Mouse (Mus musculus) heart, embryonic 15.5 days (tissue): ENCODE results near the gene Cdc73. TPM values are rescaled to one million over a fixed set of nuclear protein-coding genes. Genes with fewer than 3 reads are reported as not detected.

Source experiments
- ATAC-seq: fragments of 200-750 bp; cut with Nextera tagmentation; replicated peaks from 2 replicates; pipeline ENCODE4 v1.8.0; 2017; ENCODE audit warnings: low read depth, moderate TSS enrichment; ENCODE audit not compliant: insufficient number of reproducible peaks, insufficient read depth, low FRiP score
- H3K27ac ChIP-seq: fragments of 300-500 bp; sonication (generic); 2 replicates; pipeline ENCODE4 v1.5.1; 2015; ENCODE audit warnings: mild to moderate bottlenecking, inconsistent platforms
- H3K27me3 ChIP-seq: fragments of 300-500 bp; sonication (generic); 2 replicates; pipeline ENCODE4 v1.6.1; 2015; ENCODE audit warnings: inconsistent platforms
- H3K36me3 ChIP-seq: fragments of 300-500 bp; sonication (generic); 2 replicates; pipeline ENCODE4 v1.6.1; 2015; ENCODE audit warnings: mild to moderate bottlenecking, inconsistent platforms
- H3K4me1 ChIP-seq: fragments of 300-500 bp; sonication (generic); replicated peaks from 2 replicates; pipeline ENCODE4 v1.6.1; 2015; ENCODE audit warnings: inconsistent platforms
- H3K4me2 ChIP-seq: fragments of 300-500 bp; sonication (generic); 2 replicates; pipeline ENCODE4 v1.6.1; 2015; ENCODE audit warnings: inconsistent platforms, mild to moderate bottlenecking, moderate library complexity
- H3K4me3 ChIP-seq: fragments of 300-500 bp; sonication (generic); 2 replicates; pipeline ENCODE4 v1.5.1; 2015; ENCODE audit warnings: mild to moderate bottlenecking, inconsistent platforms
- H3K9ac ChIP-seq: fragments of 300-500 bp; sonication (generic); 2 replicates; pipeline ENCODE4 v1.6.1; 2015; ENCODE audit warnings: mild to moderate bottlenecking, inconsistent platforms
- H3K9me3 ChIP-seq: fragments of 300-500 bp; sonication (generic); replicated peaks from 2 replicates; pipeline ENCODE4 v1.6.1; 2016; ENCODE audit warnings: inconsistent platforms
- WGBS: fragments of 180-500 bp; shearing (Covaris S2); methylation state at CpG from one replicate; pipeline ENCODE4 v1.1.7; 2015; ENCODE audit warnings: mixed read lengths; 5-methylcytosine and 5-hydroxymethylcytosine counted together
- polyA plus RNA-seq: library from polyadenylated mRNA; unstranded; fragments of >200 nt; fragmentation: Nextera tagmentation; extraction: Ambion mirVana; gene quantifications from 2 replicates; pipeline ENCODE4 v1.2.1, GENCODE M21; 2015

Cdc73 gene
- 17.6 and 19.8 TPM in 2 replicates for polyA plus RNA-seq

DNA sequence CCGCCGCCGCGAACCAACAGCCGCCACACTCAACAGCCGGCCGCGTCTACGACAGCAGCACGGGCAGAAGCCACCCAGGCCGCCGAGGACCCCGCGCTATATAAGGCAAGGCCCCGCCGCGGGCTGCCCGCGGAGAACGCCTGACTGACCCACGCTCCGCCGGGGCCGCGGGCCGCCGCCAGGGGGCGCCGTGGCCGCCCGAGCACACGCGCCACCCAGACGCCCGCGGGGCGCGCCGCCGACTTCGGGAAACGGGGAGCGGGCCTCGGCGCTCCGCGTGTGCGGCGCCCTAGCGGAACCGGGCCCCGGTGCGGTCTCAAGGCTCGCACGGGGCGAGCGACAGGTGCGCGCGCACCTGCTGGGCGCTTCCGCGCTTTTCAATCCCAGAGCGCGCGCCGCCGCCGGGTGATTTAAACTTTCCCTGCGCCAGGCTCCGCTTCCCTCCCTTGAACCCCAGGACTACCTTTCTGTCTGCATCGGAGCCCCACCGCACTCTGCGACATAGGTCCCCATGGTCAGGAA is at the start of gene Cdc73:
TSS of gene Cdc73 (minus strand) at position 153 of the 522 bp plus-strand sequence.
- peak within 1 kb of the TSS; percentile 84 for H3K9ac ChIP-seq
- H3K27ac ChIP-seq, result peak within 1 kb of the TSS; percentile 91
- peak within 1 kb of the TSS; percentile 76 for H3K4me3 ChIP-seq
- no peaks in the 10 kb centered on the region for H3K9me3 ChIP-seq
- peaks cover 5% of the 10 kb centered on the region; the same call in 1 of the 2 replicates for H3K36me3 ChIP-seq
- peaks cover 7% of the 10 kb centered on the region; the same call in 1 of the 2 replicates for H3K4me1 ChIP-seq
- peak within 1 kb of the TSS; percentile 76 for H3K4me2 ChIP-seq
- no peaks in the 10 kb centered on the region for H3K27me3 ChIP-seq
- under 1% methylated on average over 65 of the region's 74 CpGs for WGBS
- ATAC-seq, result peak; percentile 99

DNA sequence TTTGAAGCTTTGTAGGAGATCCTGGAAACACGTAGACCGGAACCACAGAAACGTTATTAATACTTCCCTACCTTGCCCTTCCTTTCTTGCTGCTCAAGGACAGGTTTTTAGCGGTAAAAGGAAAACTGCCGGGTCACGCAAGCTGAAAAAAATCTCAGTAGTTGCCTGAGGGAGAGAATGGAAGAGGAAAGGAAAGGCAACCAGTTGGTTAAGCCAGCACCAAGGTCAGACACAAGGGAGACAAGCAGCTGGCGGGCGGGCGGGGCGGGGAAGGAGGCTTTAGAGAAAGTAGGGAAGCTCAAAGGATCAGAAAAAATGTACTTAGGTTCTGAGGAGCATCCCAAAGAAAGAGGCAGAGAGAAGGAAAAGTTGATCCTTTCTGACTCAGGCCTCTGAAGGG is 43.2 kb upstream of the Cdc73 start:
- WGBS, result 85% methylated on average over 10 of the region's 10 CpGs
- Histone ChIP-seq H3K36me3 (peaks cover 35% of the 10 kb centered on the region), H3K4me1 (no peaks in the 10 kb centered on the region)

DNA sequence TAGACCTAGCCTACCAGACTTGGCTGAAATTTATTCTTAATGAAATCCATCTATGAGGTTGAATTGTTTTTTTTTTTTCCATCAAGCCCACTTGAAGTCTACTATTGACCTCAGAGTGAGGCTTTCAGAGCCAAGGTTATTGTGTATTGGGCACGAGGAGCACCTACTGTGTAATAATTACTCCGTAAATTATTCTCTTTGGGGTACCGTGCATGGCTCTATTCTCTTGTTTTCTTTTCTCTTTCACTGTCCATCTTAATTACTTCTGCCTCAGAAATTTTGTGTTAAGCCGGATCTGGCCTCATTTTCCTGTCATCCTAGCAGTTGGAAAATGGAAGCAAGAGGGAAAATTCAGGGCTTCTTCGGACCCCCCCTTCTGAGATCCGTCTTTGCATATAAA is 39.5 kb upstream of the Cdc73 start:
- H3K4me2 ChIP-seq, result no peak overlapping the region
- H3K4me1 ChIP-seq, result peaks cover 3% of the 10 kb centered on the region; the same call in 1 of the 2 replicates
- H3K27ac ChIP-seq, result no peak overlapping the region
- no peak for ATAC-seq
- no peaks in the 10 kb centered on the region for H3K27me3 ChIP-seq
- WGBS, result 90% methylated on average over 6 of the region's 6 CpGs
- no peak overlapping the region for H3K4me3 ChIP-seq
- no peaks in the 10 kb centered on the region for H3K9me3 ChIP-seq
- peaks cover 27% of the 10 kb centered on the region for H3K36me3 ChIP-seq
- H3K9ac ChIP-seq, result no peak overlapping the region

More for the DNA sequence above, 43.2 kb upstream of the Cdc73 start:
- no peak overlapping the region for H3K4me3 ChIP-seq
- H3K9ac ChIP-seq, result no peak overlapping the region
- H3K27me3 ChIP-seq, result no peaks in the 10 kb centered on the region
- no peak for ATAC-seq
- H3K27ac ChIP-seq, result no peak overlapping the region
- H3K9me3 ChIP-seq, result no peaks in the 10 kb centered on the region
- no peak overlapping the region for H3K4me2 ChIP-seq

DNA sequence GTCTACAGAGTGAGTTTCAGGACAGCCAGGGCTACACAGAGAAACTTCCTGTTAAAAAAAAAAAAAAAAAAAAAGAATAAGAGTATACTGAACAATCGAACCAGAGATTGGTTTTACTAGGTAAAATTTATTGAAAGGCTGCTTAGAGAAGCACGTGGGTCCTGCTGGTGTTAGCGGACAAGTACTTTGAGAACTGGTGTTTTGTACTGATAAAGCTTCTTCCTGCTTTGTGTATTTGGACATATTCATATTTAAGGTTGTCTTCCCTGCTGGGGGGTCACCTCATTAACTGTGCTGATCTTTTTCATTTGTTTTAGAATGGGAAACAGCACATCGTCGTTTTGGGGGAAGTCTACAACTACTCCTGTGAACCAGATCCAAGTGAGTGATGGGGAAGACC is 38.6 kb upstream of the Cdc73 start:
- peaks cover 3% of the 10 kb centered on the region; the same call in 1 of the 2 replicates for H3K4me1 ChIP-seq
- peaks cover 25% of the 10 kb centered on the region for H3K36me3 ChIP-seq
- H3K4me3 ChIP-seq, result no peak overlapping the region
- H3K27me3 ChIP-seq, result no peaks in the 10 kb centered on the region
- no peak overlapping the region for H3K9ac ChIP-seq
- ATAC-seq, result no peak
- no peak overlapping the region for H3K27ac ChIP-seq
- WGBS, result 86% methylated on average over 5 of the region's 5 CpGs
- no peaks in the 10 kb centered on the region for H3K9me3 ChIP-seq
- H3K4me2 ChIP-seq, result no peak overlapping the region

DNA sequence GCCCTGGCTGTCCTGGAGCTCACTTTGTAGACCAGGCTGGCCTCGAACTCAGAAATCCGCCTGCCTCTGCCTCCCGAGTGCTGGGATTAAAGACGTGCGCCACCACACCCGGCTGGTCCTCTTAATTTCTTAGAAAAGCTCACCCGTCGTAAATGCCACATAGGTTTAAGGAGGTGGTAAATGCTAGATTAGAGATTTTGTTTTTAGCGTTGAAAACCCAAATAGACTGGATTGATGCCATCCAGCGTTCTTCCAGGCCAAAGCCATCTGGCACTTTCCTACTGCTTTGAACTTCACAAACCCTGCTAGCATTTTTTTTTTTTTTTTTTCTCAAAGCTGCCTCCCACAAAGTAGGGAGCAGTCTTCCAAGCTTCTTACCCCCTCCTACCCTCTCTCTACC is 37.9 kb upstream of the Cdc73 start:
- Histone ChIP-seq H3K27ac (no peak overlapping the region), H3K4me2 (peak overlapping the region; percentile 78; the same call in 1 of the 2 replicates), H3K9ac (no peak overlapping the region), H3K9me3 (no peaks in the 10 kb centered on the region), H3K4me3 (peak overlapping the region; percentile 80), H3K27me3 (no peaks in the 10 kb centered on the region), H3K4me1 (peaks cover 3% of the 10 kb centered on the region; the same call in 1 of the 2 replicates), H3K36me3 (peaks cover 25% of the 10 kb centered on the region)
- 87% methylated on average over 10 of the region's 10 CpGs for WGBS
- no peak for ATAC-seq

DNA sequence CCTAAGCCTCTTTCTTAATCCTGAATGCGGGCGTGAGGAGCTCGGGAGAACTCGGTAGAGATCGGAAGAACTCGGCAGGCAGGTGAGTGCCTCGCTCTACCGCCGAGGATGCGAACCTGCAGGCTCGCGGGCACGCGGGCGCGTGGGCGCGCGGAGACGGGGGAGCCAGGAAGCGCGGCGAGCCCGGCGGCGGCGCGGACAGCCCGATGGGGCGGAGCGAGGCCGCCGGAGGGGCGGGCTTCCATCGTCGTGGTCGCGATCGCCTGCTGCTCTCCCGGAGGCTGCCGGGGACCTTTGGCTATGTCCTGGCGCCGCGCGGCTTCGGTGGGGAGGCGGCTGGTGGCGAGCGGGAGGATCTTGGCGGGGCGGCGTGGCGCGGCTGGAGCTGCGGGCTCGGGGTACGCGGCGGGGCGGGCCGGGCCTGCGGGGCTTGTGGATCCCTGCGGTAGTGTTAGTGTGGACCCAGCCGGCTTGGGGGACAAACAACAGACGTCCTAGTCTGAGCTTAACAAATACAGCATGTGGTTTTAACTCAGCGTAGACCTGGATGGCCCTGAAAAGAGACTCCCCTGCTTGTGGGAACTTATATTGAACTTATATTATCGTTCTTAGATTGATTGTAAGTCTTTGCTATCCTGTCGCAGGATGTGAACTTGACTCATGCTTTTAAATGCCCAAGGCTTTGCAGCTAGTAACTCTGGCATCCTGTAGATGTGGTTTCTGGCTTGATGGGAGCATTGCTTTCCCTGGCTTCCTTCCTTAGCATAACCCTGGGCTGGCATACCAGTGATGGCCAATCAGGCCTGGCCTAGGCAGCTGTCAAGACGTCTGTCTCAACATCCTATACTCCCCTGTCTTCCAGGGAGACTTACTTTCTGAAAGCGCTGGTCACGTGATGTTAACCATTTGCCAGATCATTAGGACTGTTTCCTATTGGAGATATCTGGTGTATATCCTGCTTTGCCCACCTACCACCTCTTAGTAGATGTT is 37.0 kb upstream of the Cdc73 start:
- H3K4me2 ChIP-seq, result peak overlapping the region; percentile 78
- peaks cover 3% of the 10 kb centered on the region; the same call in 1 of the 2 replicates for H3K4me1 ChIP-seq
- H3K27ac ChIP-seq, result peak overlapping the region; percentile 86
- H3K4me3 ChIP-seq, result peak overlapping the region; percentile 80
- H3K36me3 ChIP-seq, result peaks cover 19% of the 10 kb centered on the region
- under 1% methylated on average over 67 of the region's 71 CpGs for WGBS
- H3K27me3 ChIP-seq, result no peaks in the 10 kb centered on the region
- no peaks in the 10 kb centered on the region for H3K9me3 ChIP-seq
- peak; percentile 90 for ATAC-seq
- H3K9ac ChIP-seq, result peak overlapping the region; percentile 85

DNA sequence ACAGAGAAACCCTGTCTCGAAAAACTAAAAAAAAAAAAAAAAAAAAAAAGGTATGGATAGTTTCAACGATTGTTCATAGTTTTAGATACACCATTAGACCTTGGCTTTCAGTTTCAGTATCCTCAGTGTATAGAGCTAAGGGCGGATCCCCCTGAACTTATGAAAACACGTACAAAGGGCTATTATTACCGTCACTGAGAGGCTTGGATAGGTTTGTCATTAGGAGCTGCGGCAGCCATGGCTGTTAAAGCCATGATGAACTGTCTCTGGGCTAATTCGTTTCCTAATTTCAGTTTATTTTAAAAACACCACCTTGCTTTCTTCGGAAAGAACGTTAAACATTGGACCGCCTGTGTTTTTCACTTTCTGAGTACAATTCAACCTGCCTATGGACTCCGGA is 36.1 kb upstream of the Cdc73 start:
- Histone ChIP-seq H3K9me3 (no peaks in the 10 kb centered on the region), H3K27me3 (no peaks in the 10 kb centered on the region), H3K4me3 (peak overlapping the region; percentile 80), H3K36me3 (peaks cover 13% of the 10 kb centered on the region), H3K27ac (no peak overlapping the region), H3K9ac (peak overlapping the region; percentile 85), H3K4me2 (peak overlapping the region; percentile 78), H3K4me1 (peaks cover 3% of the 10 kb centered on the region; the same call in 1 of the 2 replicates)
- no peak for ATAC-seq
- 22% methylated on average over 10 of the region's 11 CpGs for WGBS

DNA sequence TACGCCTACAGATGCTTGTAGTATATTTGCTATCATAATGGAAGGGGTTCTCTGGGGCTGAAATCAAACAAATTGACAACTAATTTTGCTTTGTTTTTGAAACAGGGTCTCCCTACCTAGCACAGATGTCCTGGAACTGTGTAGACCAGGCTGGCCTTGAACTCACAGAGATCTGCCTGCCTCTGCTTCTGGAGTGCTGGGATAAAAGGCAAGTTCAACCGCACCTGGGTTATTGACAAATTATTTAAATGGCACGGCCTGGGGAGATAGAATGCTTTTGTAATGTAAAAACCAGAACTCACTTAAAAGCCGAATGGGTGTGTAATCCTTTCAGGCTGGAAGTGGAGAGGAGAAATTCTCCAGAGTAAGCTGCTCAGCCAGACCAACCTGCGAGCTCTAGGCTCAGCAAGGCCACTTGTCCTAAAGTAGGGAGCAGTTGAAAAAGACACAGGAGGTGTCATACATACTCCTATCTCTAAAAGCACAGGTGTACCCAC is 31.3 kb upstream of the Cdc73 start:
- H3K9ac ChIP-seq, result no peak overlapping the region
- H3K4me2 ChIP-seq, result no peak overlapping the region
- 76% methylated on average over 5 of the region's 5 CpGs for WGBS
- no peaks in the 10 kb centered on the region for H3K27me3 ChIP-seq
- no peaks in the 10 kb centered on the region for H3K4me1 ChIP-seq
- no peak overlapping the region for H3K27ac ChIP-seq
- no peaks in the 10 kb centered on the region for H3K36me3 ChIP-seq
- ATAC-seq, result no peak
- no peaks in the 10 kb centered on the region for H3K9me3 ChIP-seq
- no peak overlapping the region for H3K4me3 ChIP-seq

DNA sequence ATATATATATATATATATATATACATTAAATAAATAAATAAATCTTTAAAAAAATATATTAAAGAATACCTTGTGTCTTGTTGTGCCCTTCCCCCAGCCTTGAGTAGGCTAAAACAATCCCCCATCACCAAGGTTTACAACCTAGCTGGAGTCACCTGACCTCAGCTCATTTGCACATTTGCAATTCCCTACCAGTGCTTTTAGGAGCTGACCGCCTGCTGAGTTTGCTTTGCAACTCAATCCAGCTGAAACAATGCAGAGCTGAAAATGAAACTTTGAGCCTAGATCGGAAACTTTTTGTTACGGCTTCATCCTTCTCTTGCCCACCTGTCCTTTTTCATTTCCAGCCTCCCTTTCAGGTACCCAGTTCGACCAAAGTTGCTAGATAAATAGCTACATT is 29.0 kb upstream of the Cdc73 start:
- no peaks in the 10 kb centered on the region for H3K9me3 ChIP-seq
- H3K4me1 ChIP-seq, result no peaks in the 10 kb centered on the region
- ATAC-seq, result no peak
- H3K9ac ChIP-seq, result no peak overlapping the region
- H3K27ac ChIP-seq, result no peak overlapping the region
- no peaks in the 10 kb centered on the region for H3K36me3 ChIP-seq
- H3K4me3 ChIP-seq, result no peak overlapping the region
- H3K27me3 ChIP-seq, result no peaks in the 10 kb centered on the region
- WGBS, result 67% methylated on average over 4 of the region's 4 CpGs
- H3K4me2 ChIP-seq, result no peak overlapping the region

DNA sequence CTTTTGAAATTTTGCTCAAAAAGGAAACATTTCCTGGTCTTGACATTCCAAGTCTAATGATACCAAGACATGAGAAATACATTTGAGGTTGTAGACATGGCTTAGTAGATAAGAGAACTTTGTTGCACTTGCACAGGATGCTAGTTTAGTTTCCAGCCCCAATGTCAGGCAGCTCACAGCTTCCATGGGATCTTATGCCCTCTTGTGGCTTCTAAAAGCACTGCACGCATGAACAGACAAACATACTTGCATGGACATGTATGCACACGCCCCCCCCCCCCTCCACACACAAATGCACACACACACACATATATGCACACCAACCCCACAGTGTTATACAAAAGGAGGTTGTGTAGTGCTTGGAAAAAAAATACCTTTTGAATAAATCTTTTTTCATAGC is 28.2 kb upstream of the Cdc73 start:
- Histone ChIP-seq H3K4me3 (no peak overlapping the region), H3K27ac (no peak overlapping the region), H3K4me1 (no peaks in the 10 kb centered on the region), H3K4me2 (no peak overlapping the region), H3K27me3 (no peaks in the 10 kb centered on the region), H3K9me3 (no peaks in the 10 kb centered on the region), H3K9ac (no peak overlapping the region), H3K36me3 (no peaks in the 10 kb centered on the region)
- no peak for ATAC-seq
- 76% methylated on average over 2 of the region's 2 CpGs for WGBS

DNA sequence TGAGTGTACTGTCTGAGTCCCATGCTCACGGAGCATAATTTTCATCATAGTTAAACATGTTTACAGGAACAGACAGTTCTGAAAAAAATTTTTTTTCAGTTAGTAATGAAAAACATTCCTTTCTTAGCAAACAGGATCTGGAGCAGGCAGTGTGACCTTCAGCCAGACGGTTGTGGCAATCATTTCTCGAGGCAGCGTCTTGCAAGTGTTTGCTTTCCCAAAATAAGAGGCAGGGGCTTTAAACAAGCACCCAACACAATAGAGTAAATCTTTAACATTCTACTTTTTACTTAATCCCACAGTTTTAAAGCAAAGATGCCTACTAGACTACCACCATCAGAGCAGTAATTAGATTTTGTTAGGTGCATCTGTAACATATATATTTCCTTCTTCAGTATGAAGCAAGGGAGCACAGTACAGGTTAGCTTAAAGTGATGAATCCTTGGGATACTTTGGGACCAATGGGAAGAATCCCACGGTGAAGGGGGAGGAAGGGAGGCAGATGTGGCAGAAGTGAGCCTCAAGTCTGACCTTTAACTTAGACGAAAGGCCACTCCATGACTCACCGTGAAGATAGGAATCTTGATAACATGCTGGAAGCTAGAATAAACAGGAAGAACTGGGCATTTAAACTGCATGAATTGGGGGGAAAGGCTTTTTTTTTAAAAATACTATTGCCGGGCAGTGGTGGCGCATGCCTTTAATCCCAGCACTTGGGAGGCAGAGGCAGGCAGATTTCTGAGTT is 25.2 kb upstream of the Cdc73 start:
- Histone ChIP-seq H3K9ac (no peak overlapping the region), H3K27ac (no peak overlapping the region), H3K27me3 (no peaks in the 10 kb centered on the region), H3K36me3 (no peaks in the 10 kb centered on the region), H3K4me2 (no peak overlapping the region), H3K9me3 (no peaks in the 10 kb centered on the region), H3K4me3 (no peak overlapping the region), H3K4me1 (no peaks in the 10 kb centered on the region)
- 60% methylated on average over 9 of the region's 9 CpGs for WGBS
- no peak for ATAC-seq
